Mouse (Mus musculus) stomach, embryonic 14.5 days (tissue): ENCODE results near the gene Nfix. TPM values are rescaled to one million over a fixed set of nuclear protein-coding genes. Genes with fewer than 3 reads are reported as not detected.
A peak's percentile ranks its signal among the peaks of the same experiment; 100 is the strongest.

Experiments used
- ATAC-seq: fragments of 200-750 bp; cut with Nextera tagmentation; 2 replicates; pipeline ENCODE4 v1.8.0; 2017; ENCODE audit warnings: low read depth, moderate TSS enrichment; ENCODE audit not compliant: insufficient number of reproducible peaks, insufficient read depth, low FRiP score
- H3K27ac ChIP-seq: fragments of 300-500 bp; sonication (generic); 2 replicates; pipeline ENCODE4 v1.5.1; 2014; ENCODE audit warnings: mild to moderate bottlenecking, low read length, moderate library complexity, mixed read lengths
- H3K27me3 ChIP-seq: fragments of 300-500 bp; sonication (generic); 2 replicates; pipeline ENCODE4 v1.6.1; 2014; ENCODE audit warnings: low read length, control low read depth, mixed read lengths; ENCODE audit not compliant: control insufficient read depth, insufficient read depth
- H3K36me3 ChIP-seq: fragments of 300-500 bp; sonication (generic); 2 replicates; pipeline ENCODE4 v1.6.1; 2014; ENCODE audit warnings: mild to moderate bottlenecking, control low read depth, low read length, moderate library complexity, mixed read lengths; ENCODE audit not compliant: control insufficient read depth, insufficient read depth
- H3K4me1 ChIP-seq: fragments of 300-500 bp; sonication (generic); 2 replicates; pipeline ENCODE4 v1.6.1; 2014; ENCODE audit warnings: low read length, control low read depth, mixed read lengths; ENCODE audit not compliant: control insufficient read depth, insufficient read depth
- H3K4me2 ChIP-seq: fragments of 300-500 bp; sonication (generic); replicated peaks from 2 replicates; pipeline ENCODE4 v1.6.1; 2014; ENCODE audit warnings: low read depth, low read length, control low read depth
- H3K4me3 ChIP-seq: fragments of 300-500 bp; sonication (generic); 2 replicates; pipeline ENCODE4 v1.5.1; 2014; ENCODE audit warnings: low read depth, low read length, control low read depth
- H3K9ac ChIP-seq: fragments of 300-500 bp; sonication (generic); replicated peaks from 2 replicates; pipeline ENCODE4 v1.6.1; 2014; ENCODE audit warnings: low read depth, mild to moderate bottlenecking, control low read depth, low read length, moderate library complexity, mixed read lengths
- H3K9me3 ChIP-seq: fragments of 300-500 bp; sonication (generic); 2 replicates; pipeline ENCODE4 v1.6.1; 2016; ENCODE audit warnings: low read depth, low read length, control low read depth; ENCODE audit not compliant: control insufficient read depth
- WGBS: fragments of 180-500 bp; shearing (Covaris S2); extraction: QIAGEN DNeasy Blood & Tissue Kit; methylation state at CpG from one replicate; pipeline ENCODE4 v1.1.7; 2014; 5-methylcytosine and 5-hydroxymethylcytosine counted together
- polyA plus RNA-seq: library from polyadenylated mRNA; unstranded; fragments of >200 nt; fragmentation: Nextera tagmentation; extraction: Ambion mirVana; gene quantifications from 2 replicates; pipeline ENCODE4 v1.2.1, GENCODE M21; 2014

Nfix gene
- polyA plus RNA-seq, 1 experiment from 2014 or later = 37.8 TPM

GRCm38 (mm10) chr8:84764870-84765495 lies 35.2 kb downstream of the Nfix start:
- H3K27ac ChIP-seq = no peak overlapping the region
- H3K4me2 ChIP-seq = no peak overlapping the region
- peaks cover 2% of the 10 kb centered on the region; the same call in 1 of the 2 replicates for H3K36me3 ChIP-seq
- H3K4me3 ChIP-seq = no peak overlapping the region
- no peak overlapping the region for H3K9ac ChIP-seq
- 0 out of 2 replicates have a peak, but pooled peaks cover 3% of the 10 kb centered on the region for H3K27me3 ChIP-seq
- peaks cover 23% of the 10 kb centered on the region; the same call in 1 of the 2 replicates for H3K4me1 ChIP-seq
- H3K9me3 ChIP-seq = no peaks in the 10 kb centered on the region
- ATAC-seq = no peak
- 78% methylated on average over 17 of the region's 17 CpGs for WGBS

GRCm38 (mm10) chr8:84764100-84764499 lies 36.0 kb downstream of the Nfix start:
- 0 out of 2 replicates have a peak, but pooled peaks cover 3% of the 10 kb centered on the region for H3K27me3 ChIP-seq
- WGBS = 50% methylated on average over 4 of the region's 4 CpGs
- 0 out of 2 replicates have a peak, but pooled peaks have one; percentile 14 for ATAC-seq
- no peak overlapping the region for H3K4me2 ChIP-seq
- no peaks in the 10 kb centered on the region for H3K9me3 ChIP-seq
- H3K4me3 ChIP-seq = no peak overlapping the region
- H3K36me3 ChIP-seq = peaks cover 2% of the 10 kb centered on the region; the same call in 1 of the 2 replicates
- no peak overlapping the region for H3K27ac ChIP-seq
- H3K4me1 ChIP-seq = peaks cover 23% of the 10 kb centered on the region; the same call in 1 of the 2 replicates
- H3K9ac ChIP-seq = no peak overlapping the region

GRCm38 (mm10) chr8:84760901-84761300 lies 39.2 kb downstream of the Nfix start:
- H3K9ac ChIP-seq = no peak overlapping the region
- no peaks in the 10 kb centered on the region for H3K9me3 ChIP-seq
- no peak for ATAC-seq
- 42% methylated on average over 2 of the region's 2 CpGs for WGBS
- no peak overlapping the region for H3K4me3 ChIP-seq
- 0 out of 2 replicates have a peak, but pooled peaks cover 3% of the 10 kb centered on the region for H3K27me3 ChIP-seq
- no peak overlapping the region for H3K27ac ChIP-seq
- peaks cover 26% of the 10 kb centered on the region for H3K4me1 ChIP-seq
- no peak overlapping the region for H3K4me2 ChIP-seq
- no peaks in the 10 kb centered on the region; the same call in none of the 2 replicates for H3K36me3 ChIP-seq

GRCm38 (mm10) chr8:84760405-84760805 lies 39.7 kb downstream of the Nfix start:
- 58% methylated on average over 7 of the region's 7 CpGs for WGBS
- Histone ChIP-seq H3K4me1 (peaks cover 22% of the 10 kb centered on the region; the same call in 1 of the 2 replicates), H3K9me3 (no peaks in the 10 kb centered on the region), H3K27ac (no peak overlapping the region), H3K9ac (no peak overlapping the region), H3K36me3 (no peaks in the 10 kb centered on the region; the same call in none of the 2 replicates), H3K27me3 (0 out of 2 replicates have a peak, but pooled peaks cover 3% of the 10 kb centered on the region), H3K4me2 (no peak overlapping the region), H3K4me3 (no peak overlapping the region)
- no peak for ATAC-seq

- WGBS = 88% methylated on average over 10 of the region's 10 CpGs
- Histone ChIP-seq H3K4me1 (peaks cover 22% of the 10 kb centered on the region; the same call in 1 of the 2 replicates), H3K4me2 (no peak overlapping the region), H3K9ac (no peak overlapping the region), H3K36me3 (no peaks in the 10 kb centered on the region; the same call in none of the 2 replicates), H3K27ac (no peak overlapping the region), H3K9me3 (no peaks in the 10 kb centered on the region), H3K27me3 (0 out of 2 replicates have a peak, but pooled peaks cover 3% of the 10 kb centered on the region), H3K4me3 (no peak overlapping the region)
- ATAC-seq = no peak
Observed at GRCm38 (mm10) chr8:84759718-84760117, 40.4 kb downstream of the Nfix start.

- H3K4me1 ChIP-seq = peaks cover 18% of the 10 kb centered on the region; the same call in 1 of the 2 replicates
- no peak overlapping the region for H3K27ac ChIP-seq
- H3K4me3 ChIP-seq = no peak overlapping the region
- 0 out of 2 replicates have a peak, but pooled peaks cover 3% of the 10 kb centered on the region for H3K27me3 ChIP-seq
- no peak for ATAC-seq
- no peak overlapping the region for H3K9ac ChIP-seq
- no peaks in the 10 kb centered on the region for H3K9me3 ChIP-seq
- H3K4me2 ChIP-seq = no peak overlapping the region
- 65% methylated on average over 7 of the region's 7 CpGs for WGBS
- H3K36me3 ChIP-seq = no peaks in the 10 kb centered on the region; the same call in none of the 2 replicates
Observed at GRCm38 (mm10) chr8:84759126-84759525, 41.0 kb downstream of the Nfix start.

GRCm38 (mm10) chr8:84758308-84758707 lies 41.8 kb downstream of the Nfix start:
- Histone ChIP-seq H3K4me3 (no peak overlapping the region), H3K9ac (no peak overlapping the region), H3K9me3 (no peaks in the 10 kb centered on the region), H3K4me1 (peaks cover 13% of the 10 kb centered on the region; the same call in 1 of the 2 replicates), H3K36me3 (no peaks in the 10 kb centered on the region; the same call in none of the 2 replicates), H3K27ac (no peak overlapping the region), H3K27me3 (no peaks in the 10 kb centered on the region), H3K4me2 (no peak overlapping the region)
- 97% methylated on average over 3 of the region's 3 CpGs for WGBS
- no peak for ATAC-seq

- no peak overlapping the region for H3K9ac ChIP-seq
- H3K27ac ChIP-seq = no peak overlapping the region
- no peak overlapping the region for H3K4me3 ChIP-seq
- no peaks in the 10 kb centered on the region for H3K9me3 ChIP-seq
- no peaks in the 10 kb centered on the region; the same call in none of the 2 replicates for H3K36me3 ChIP-seq
- WGBS = 27% methylated on average over 5 of the region's 5 CpGs
- H3K4me2 ChIP-seq = no peak overlapping the region
- no peak for ATAC-seq
- no peaks in the 10 kb centered on the region for H3K27me3 ChIP-seq
- peaks cover 13% of the 10 kb centered on the region; the same call in 1 of the 2 replicates for H3K4me1 ChIP-seq
Observed at GRCm38 (mm10) chr8:84757501-84757900, 42.6 kb downstream of the Nfix start.
